ENCODE assay signal across 9 mouse cellular contexts in genomic region chr14:46722031-46722430, GRCm38 (mm10). TPM values are rescaled to one million over a fixed set of nuclear protein-coding genes. Genes with fewer than 3 reads are reported as not detected.
DNase-seq lines count a peak whose midpoint lies in the region; ATAC-seq lines count a peak whose summit lies in the region.
"Had no signal": no experiment of that assay in that cellular context is flagged by ENCODE, and none has a peak within 500 bp of the region (broad histone marks: within the 10 kb centered on the region; RNA-seq: fewer than 3 reads in every experiment).

No protein-coding gene starts in this region.

- H3K36me3 ChIP-seq in forebrain, embryonic 10.5 days (replicated peaks) = no peaks in the 10 kb centered on the region
- no peaks in the 10 kb centered on the region for H3K36me3 ChIP-seq in forebrain, embryonic 11.5 days (ENCODE audit: control insufficient read depth, insufficient read depth, low read length)
- H3K36me3 ChIP-seq: heart, embryonic 15.5 days had no signal

- ATAC-seq in hematopoietic stem cell, adult 5-6 weeks (replicated peaks in 1 of 2; ENCODE audit: insufficient read depth in 1 of 2, low FRiP score in 2 of 2, low TSS enrichment in 1 of 2, low read depth in 1 of 2, poor library complexity in 2 of 2, severe bottlenecking in 2 of 2) = peak; percentile 57 to 59
- ATAC-seq in forebrain, embryonic 11.5 days (replicated peaks; ENCODE audit: low FRiP score) = no peak

- DNase-seq in heart, adult 18-20 months = peak; percentile 20 to 43
- no peak for DNase-seq in heart, adult 8-10 months (ENCODE audit: low spot score)
- peak; percentile 56 for DNase-seq in urinary bladder, postnatal 14 days (ENCODE audit: low spot score)
- DNase-seq in urinary bladder, postnatal 10 days (ENCODE audit: low spot score) = no peak
- peak; percentile 73 for DNase-seq in lung, postnatal 14 days
- no peak for DNase-seq in forebrain, embryonic 10.5 days (ENCODE audit: extremely low spot score, low spot score)
- DNase-seq in forebrain, embryonic 11.5 days (ENCODE audit: low spot score) = no peak

- H3K4me3 ChIP-seq in forebrain, embryonic 10.5 days = no peak overlapping the region
- no peak overlapping the region for H3K4me3 ChIP-seq in forebrain, embryonic 11.5 days (ENCODE audit: low read depth, low read length)
- H3K4me3 ChIP-seq: heart, embryonic 15.5 days had no signal

- peaks cover 12% of the 10 kb centered on the region for H3K27me3 ChIP-seq in forebrain, embryonic 10.5 days (ENCODE audit: poor library complexity, severe bottlenecking)
- no peaks in the 10 kb centered on the region for H3K27me3 ChIP-seq in forebrain, embryonic 11.5 days (ENCODE audit: control insufficient read depth, insufficient read depth, low read length)
- H3K27me3 ChIP-seq: heart, embryonic 15.5 days had no signal

- H3K27ac ChIP-seq in forebrain, embryonic 10.5 days = no peak overlapping the region; the same call in 1 of the 2 replicates
- H3K27ac ChIP-seq in forebrain, embryonic 11.5 days (ENCODE audit: low read depth, low read length) = no peak overlapping the region
- H3K27ac ChIP-seq: heart, embryonic 15.5 days had no signal

- no peak overlapping the region for H3K9ac ChIP-seq in forebrain, embryonic 11.5 days (ENCODE audit: low read length)
- H3K9ac ChIP-seq: heart, embryonic 15.5 days had no signal

- 85% methylated on average over 5 of the region's 5 CpGs for WGBS in forebrain, embryonic 10.5 days
- 80% methylated on average over 5 of the region's 5 CpGs for WGBS in forebrain, embryonic 11.5 days

- no peaks in the 10 kb centered on the region for H3K9me3 ChIP-seq in forebrain, embryonic 10.5 days
- no peaks in the 10 kb centered on the region for H3K9me3 ChIP-seq in forebrain, embryonic 11.5 days (ENCODE audit: control insufficient read depth, low read length)
- H3K9me3 ChIP-seq: heart, embryonic 15.5 days had no signal

- peaks cover 22% of the 10 kb centered on the region for H3K4me1 ChIP-seq in forebrain, embryonic 10.5 days
- 0 out of 2 replicates have a peak, but pooled peaks cover 4% of the 10 kb centered on the region for H3K4me1 ChIP-seq in forebrain, embryonic 11.5 days (replicated peaks; ENCODE audit: control insufficient read depth, insufficient read depth, low read length)

- no peak overlapping the region for H3K4me2 ChIP-seq in forebrain, embryonic 11.5 days (ENCODE audit: low read depth, low read length, severe bottlenecking)
- H3K4me2 ChIP-seq: heart, embryonic 15.5 days had no signal

RNA-seq across cellular contexts. Expression of gene Cdkn3, which starts 38.3 kb away (rescaled TPM):
- under 1 TPM; 0.74 to 0.82 TPM for total RNA-seq in heart, adult 18-20 months (2021)
- total RNA-seq in heart, adult 8-10 months (2022) = under 1 TPM; 0.41 to 0.92 (median 0.70) TPM
- total RNA-seq in hematopoietic stem cell, adult 5-6 weeks (2017) = 27.3 and 33.1 TPM in 2 replicates
- 42.8 and 53.3 TPM in 2 replicates for polyA plus RNA-seq in forebrain, embryonic 10.5 days (2016; fragmentation: Nextera tagmentation; extraction: Ambion mirVana)
- 51.8 and 55.5 TPM in 2 replicates for polyA plus RNA-seq in forebrain, embryonic 11.5 days (2014; fragmentation: Nextera tagmentation; extraction: Ambion mirVana)

Comparison
In these comparisons a context has a peak if more than half of its experiments do, and no peak if none do; other contexts are left out.
1. DNase-seq: peak in heart, adult 18-20 months (2 of 2), urinary bladder, postnatal 14 days (single experiment) and lung, postnatal 14 days (single experiment); none in heart, adult 8-10 months (single experiment), urinary bladder, postnatal 10 days (single experiment), forebrain, embryonic 10.5 days (single experiment) and forebrain, embryonic 11.5 days (single experiment).
2. RNA of gene Cdkn3, which starts 38.3 kb away (total RNA-seq): 27.3 to 33.1 TPM in hematopoietic stem cell, adult 5-6 weeks; 0.41 to 0.92 TPM in heart, adult 8-10 months and 0.74 to 0.82 TPM in heart, adult 18-20 months; every median in the first group is over 10 times any median in the second.